Mouse (Mus musculus) ES-E14 (cell line): Measurements from ENCODE around the gene Phb2. TPM values are rescaled to one million over a fixed set of nuclear protein-coding genes. Genes with fewer than 3 reads are reported as not detected.

Experiments used
- DNase-seq: peaks from one replicate; pipeline ENCODE4 v3.0.0-alpha.2; 2013; ENCODE audit warnings: low read depth, low spot score
- H3K27ac ChIP-seq: 2 replicates; pipeline ENCODE4 v1.5.1; 2012; ENCODE audit warnings: low read depth, mild to moderate bottlenecking, low read length, moderate library complexity, mixed read lengths; ENCODE audit not compliant: poor library complexity, insufficient read depth, severe bottlenecking
- H3K36me3 ChIP-seq: 2 replicates; pipeline ENCODE4 v1.6.1; 2012; ENCODE audit warnings: mild to moderate bottlenecking, low read length, moderate library complexity, mixed read lengths; ENCODE audit not compliant: control insufficient read depth, poor library complexity, insufficient read depth, severe bottlenecking
- H3K4me1 ChIP-seq, 2 experiments: fragments of 150-350 bp in 1 of 2; sonication (generic) in 1 of 2; 2 replicates each; pipeline ENCODE4 v1.6.1; 2012; ENCODE audit warnings: low read length in 2 of 2, mild to moderate bottlenecking in 1 of 2, mixed read lengths in 1 of 2; ENCODE audit not compliant: control insufficient read depth in 2 of 2, insufficient read depth in 2 of 2, poor library complexity in 1 of 2
- H3K4me3 ChIP-seq, 2 experiments: fragments of 150-350 bp in 1 of 2; sonication (generic) in 1 of 2; 2 replicates each; pipeline ENCODE4 v1.5.1; 2012; ENCODE audit warnings: low read length in 2 of 2, low read depth in 1 of 2, mild to moderate bottlenecking in 1 of 2, mixed read lengths in 1 of 2; ENCODE audit not compliant: insufficient read depth in 1 of 2, poor library complexity in 1 of 2, severe bottlenecking in 1 of 2
- H3K9ac ChIP-seq: 2 replicates; pipeline ENCODE4 v1.6.1; 2012; ENCODE audit warnings: low read depth, mild to moderate bottlenecking, low read length, mixed read lengths; ENCODE audit not compliant: poor library complexity, insufficient read depth, severe bottlenecking
- H3K9me3 ChIP-seq: fragments of 150-350 bp; sonication (generic); 2 replicates; pipeline ENCODE4 v1.6.1; 2012; ENCODE audit warnings: low read depth, mild to moderate bottlenecking, low read length; ENCODE audit not compliant: control insufficient read depth, insufficient read depth
- CHD2 ChIP-seq: IDR thresholded peaks from 2 replicates; pipeline ENCODE4 v1.6.1; 2014; ENCODE audit warnings: mild to moderate bottlenecking, low read depth, low read length, inconsistent platforms
- HCFC1 ChIP-seq: IDR thresholded peaks from 2 replicates; pipeline ENCODE4 v1.6.1; 2012; ENCODE audit warnings: low read length, inconsistent platforms, borderline replicate concordance; ENCODE audit not compliant: insufficient read depth
- MAFK ChIP-seq: IDR thresholded peaks from 2 replicates; pipeline ENCODE4 v1.6.1; 2014; ENCODE audit warnings: mild to moderate bottlenecking, low read depth, low read length, inconsistent platforms; ENCODE audit not compliant: insufficient read depth
- ZC3H11A ChIP-seq: IDR thresholded peaks from 2 replicates; pipeline ENCODE4 v1.6.1; 2012; ENCODE audit warnings: low read depth, mild to moderate bottlenecking, inconsistent platforms, low read length, borderline replicate concordance
- ZNF384 ChIP-seq: IDR thresholded peaks from 2 replicates; pipeline ENCODE4 v1.6.1; 2012; ENCODE audit warnings: low read depth, low read length, inconsistent platforms
- in situ Hi-C, 2 experiments: fragments of 600-800 bp; cut with MboI; formaldehyde crosslinking; loops; one replicate each; pipeline ENCODE4 v1.15.1; 2025; ENCODE audit warnings: low sequenced_read_pairs in 2 of 2, inconsistent platforms in 1 of 2; ENCODE audit not compliant: unreplicated experiment in 2 of 2
- total RNA-seq: library from RNA; depleted of rRNA; stranded (reverse); fragments of 300-350 nt; gene quantifications from 2 replicates; pipeline ENCODE4 v1.2.3, GENCODE M21; 2012

Phb2 gene
- total RNA-seq, 1 experiment, result 530 TPM

- Histone ChIP-seq H3K27ac (no peak overlapping the region), H3K4me3 (no peak overlapping the region), H3K4me1 (peaks cover 3 to 18% of the 10 kb centered on the region in 2 experiments; a peak in 1 of 4 replicates), H3K9me3 (no peaks in the 10 kb centered on the region), H3K9ac (no peak overlapping the region), H3K36me3 (peaks cover 55% of the 10 kb centered on the region)
- in situ Hi-C loops, result no loop called here
- TF ChIP-seq CHD2, result no peak
- TF ChIP-seq HCFC1, result no peak
- TF ChIP-seq ZC3H11A, result no peak
- TF ChIP-seq MAFK, result no peak
- TF ChIP-seq ZNF384, result no peak
- DNase-seq, result no peak
Observed at GRCm38 (mm10) chr6:124706061-124706627, 6.0 kb upstream of the Phb2 start.

- in situ Hi-C loops, result no loop called here
- H3K36me3 ChIP-seq, result peaks cover 39% of the 10 kb centered on the region
Observed at GRCm38 (mm10) chr6:124708289-124708889, 3.7 kb upstream of the Phb2 start.

GRCm38 (mm10) chr6:124712918-124713317 is 782 bp downstream of the Phb2 start:
- H3K36me3 ChIP-seq, result peaks cover 53% of the 10 kb centered on the region
- peak overlapping the region; percentile 93 to 95 for H3K4me3 ChIP-seq
- peaks cover 3 to 12% of the 10 kb centered on the region in 2 experiments; a peak in 3 of 4 replicates for H3K4me1 ChIP-seq
- in situ Hi-C loops, result no loop called here
- peak overlapping the region; percentile 92 for H3K9ac ChIP-seq
- no peaks in the 10 kb centered on the region for H3K9me3 ChIP-seq
- no peak for DNase-seq
- H3K27ac ChIP-seq, result peak overlapping the region; percentile 5; the same call in 1 of the 2 replicates
- TF ChIP-seq ZNF384, result no peak

More at GRCm38 (mm10) chr6:124708289-124708889, 3.7 kb upstream of the Phb2 start:
- no peak for DNase-seq
- no peak overlapping the region for H3K4me3 ChIP-seq
- no peak overlapping the region for H3K9ac ChIP-seq
- peaks cover 3% of the 10 kb centered on the region in 2 experiments; a peak in 2 of 4 replicates for H3K4me1 ChIP-seq
- H3K27ac ChIP-seq, result no peak overlapping the region
- no peaks in the 10 kb centered on the region for H3K9me3 ChIP-seq
- TF ChIP-seq HCFC1, result no peak
- TF ChIP-seq ZC3H11A, result no peak
- no peak for TF ChIP-seq ZNF384
- TF ChIP-seq CHD2, result no peak
- no peak for TF ChIP-seq MAFK

- H3K4me3 ChIP-seq, result peak overlapping the region in 1 of 2 experiments; percentile 64; a peak in 2 of 4 replicates
- in situ Hi-C loops, result no loop called here
- H3K9ac ChIP-seq, result peak overlapping the region; percentile 62
- peaks cover 0 to 20% of the 10 kb centered on the region in 2 experiments for H3K4me1 ChIP-seq
- H3K27ac ChIP-seq, result peak overlapping the region; percentile 71
- TF ChIP-seq ZNF384, result no peak
- peak; percentile 22; the same call in 1 of the 2 replicates for TF ChIP-seq ZC3H11A
- no peak for DNase-seq
- H3K36me3 ChIP-seq, result peaks cover 37% of the 10 kb centered on the region
- no peaks in the 10 kb centered on the region for H3K9me3 ChIP-seq
Observed at GRCm38 (mm10) chr6:124716864-124717490, 4.8 kb downstream of the Phb2 start.

- Histone ChIP-seq H3K27ac (peak overlapping the region; percentile 71), H3K9me3 (no peaks in the 10 kb centered on the region), H3K9ac (peak overlapping the region; percentile 62), H3K4me3 (peak overlapping the region; percentile 55 to 64), H3K4me1 (peaks cover 0 to 20% of the 10 kb centered on the region in 2 experiments), H3K36me3 (peaks cover 37% of the 10 kb centered on the region)
- TF ChIP-seq MAFK (no peak), CHD2 (no peak), HCFC1 (no peak), ZC3H11A (no peak), ZNF384 (no peak)
- in situ Hi-C loops, result no loop called here
- DNase-seq, result no peak
Observed at GRCm38 (mm10) chr6:124717968-124718367, 5.8 kb downstream of the Phb2 start.
